Mouse (Mus musculus) liver, adult 2 months (tissue): ENCODE measurements around the gene Chd6.

ENCODE experiments used
- CTCF ChIP-seq: fragments of 200-500 bp; IDR thresholded peaks from 2 replicates; pipeline ENCODE4 v1.5.1; 2011; ENCODE audit warnings: low read depth, low read length, control low read depth
- POLR2A ChIP-seq: fragments of 200-500 bp; IDR thresholded peaks from 2 replicates; pipeline ENCODE4 v1.6.1; 2011; ENCODE audit warnings: low read length, control low read depth; ENCODE audit not compliant: insufficient read depth; ENCODE audit errors: extremely low read depth

DNA sequence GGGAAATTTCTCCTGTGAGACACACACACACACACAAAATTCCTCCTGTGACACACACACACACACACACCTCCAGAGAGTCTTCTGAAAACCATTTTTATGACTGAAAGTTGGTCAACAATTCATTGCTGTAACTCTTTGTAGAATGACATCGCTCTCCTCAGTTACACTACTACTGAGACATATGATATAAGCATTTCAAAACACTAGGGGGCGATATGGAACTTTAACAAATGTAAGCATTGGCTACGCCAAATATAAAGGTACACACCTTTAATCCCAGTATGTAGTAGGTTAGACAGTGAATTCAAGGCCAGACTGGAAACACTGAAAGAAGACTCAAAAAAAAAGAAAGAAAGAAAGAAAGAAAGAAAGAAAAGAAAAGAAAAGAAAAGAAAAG is 18.7 kb downstream of the Chd6 start:
- no peak for TF ChIP-seq POLR2A
- 0 out of 2 replicates have a peak, but pooled peaks have one; percentile 7 for TF ChIP-seq CTCF
